ENCODE assay signal across 8 mouse cellular contexts in genomic region chr1:134361195-134361856, GRCm38 (mm10). TPM values are rescaled to one million over a fixed set of nuclear protein-coding genes. Genes with fewer than 3 reads are reported as not detected.
A peak's percentile ranks its signal among the peaks of the same experiment; 100 is the strongest.
DNase-seq lines count a peak whose midpoint lies in the region; ATAC-seq and TF ChIP-seq lines count a peak whose summit lies in the region.

No protein-coding gene starts in this region.

- H3K4me2 ChIP-seq in limb, embryonic 14.5 days (replicated peaks; ENCODE audit: low read depth, low read length, severe bottlenecking): peak overlapping the region; percentile 80
- H3K4me2 ChIP-seq in neural tube, embryonic 14.5 days (ENCODE audit: low read depth, low read length): peak overlapping the region; percentile 80

- H3K27me3 ChIP-seq in heart, adult 2 months (ENCODE audit: control insufficient read depth, insufficient read depth, low read length): no peaks in the 10 kb centered on the region
- H3K27me3 ChIP-seq in erythroblast, embryonic 14.5 days (ENCODE audit: control insufficient read depth): no peaks in the 10 kb centered on the region
- no peaks in the 10 kb centered on the region for H3K27me3 ChIP-seq in limb, embryonic 14.5 days (ENCODE audit: control insufficient read depth, insufficient read depth, low read length)
- no peaks in the 10 kb centered on the region for H3K27me3 ChIP-seq in neural tube, embryonic 14.5 days (ENCODE audit: control insufficient read depth, insufficient read depth, low read length)

- peak; percentile 49 for ATAC-seq in CD4-positive, CD25-positive, alpha-beta regulatory T cell, adult 4 months
- peak; percentile 80 for ATAC-seq in limb, embryonic 14.5 days (ENCODE audit: low FRiP score, low read depth)
- ATAC-seq in neural tube, embryonic 14.5 days (ENCODE audit: low read depth): peak; percentile 82; the same call in 1 of the 2 replicates

- H3K36me3 ChIP-seq in heart, adult 2 months (ENCODE audit: control insufficient read depth, insufficient read depth, low read length): peaks cover 16% of the 10 kb centered on the region
- peaks cover 42% of the 10 kb centered on the region for H3K36me3 ChIP-seq in erythroblast, embryonic 14.5 days (ENCODE audit: control insufficient read depth)
- H3K36me3 ChIP-seq in limb, embryonic 14.5 days (ENCODE audit: control insufficient read depth, insufficient read depth, low read length): peaks cover 40% of the 10 kb centered on the region
- peaks cover 9% of the 10 kb centered on the region for H3K36me3 ChIP-seq in neural tube, embryonic 14.5 days (ENCODE audit: control insufficient read depth, insufficient read depth, low read length)

- peaks cover 3% of the 10 kb centered on the region; the same call in 1 of the 2 replicates for H3K4me1 ChIP-seq in heart, adult 2 months (ENCODE audit: control insufficient read depth, insufficient read depth, low read length)
- H3K4me1 ChIP-seq in erythroblast, embryonic 14.5 days (ENCODE audit: control insufficient read depth): peaks cover 45% of the 10 kb centered on the region
- H3K4me1 ChIP-seq in limb, embryonic 14.5 days (ENCODE audit: control insufficient read depth, insufficient read depth, low read length): peaks cover 4% of the 10 kb centered on the region; the same call in 1 of the 2 replicates
- H3K4me1 ChIP-seq in neural tube, embryonic 14.5 days (ENCODE audit: control insufficient read depth, insufficient read depth, low read length): peaks cover 7% of the 10 kb centered on the region; the same call in 1 of the 2 replicates

- H3K27ac ChIP-seq in heart, adult 2 months: peak overlapping the region; percentile 88
- peak overlapping the region; percentile 78 for H3K27ac ChIP-seq in limb, embryonic 14.5 days (replicated peaks; ENCODE audit: low read depth, low read length)
- peak overlapping the region; percentile 65 for H3K27ac ChIP-seq in neural tube, embryonic 14.5 days (ENCODE audit: low read depth, low read length)

- peak overlapping the region; percentile 93 for H3K4me3 ChIP-seq in heart, adult 2 months
- peak overlapping the region; percentile 91 for H3K4me3 ChIP-seq in erythroblast, embryonic 14.5 days (replicated peaks)
- H3K4me3 ChIP-seq in limb, embryonic 14.5 days (replicated peaks; ENCODE audit: low read length): peak overlapping the region; percentile 90
- H3K4me3 ChIP-seq in neural tube, embryonic 14.5 days (ENCODE audit: low read depth, low read length): peak overlapping the region; percentile 90

- no peak for DNase-seq in heart, adult 2 months
- no peak for DNase-seq in heart, postnatal 10 days
- DNase-seq in limb, embryonic 14.5 days (ENCODE audit: low spot score): peak; percentile 5
- DNase-seq in right cerebral cortex, postnatal 14 days: no peak
- no peak for DNase-seq in gastrocnemius, postnatal 25 days

- TF ChIP-seq POLR2A in heart, adult 2 months (IDR thresholded peaks at IDR 0.05; ENCODE audit: insufficient read depth, low read depth, low read length): no peak
- TF ChIP-seq POLR2A in limb, embryonic 14.5 days (IDR thresholded peaks at IDR 0.05; ENCODE audit: borderline replicate concordance, extremely low read depth, insufficient read depth, insufficient read length): no peak

- no peak for TF ChIP-seq EP300 in heart, adult 2 months (IDR thresholded peaks at IDR 0.05; ENCODE audit: insufficient read depth, low read depth, low read length)

- WGBS in heart, adult 2 months: under 1% methylated on average over 43 of the region's 44 CpGs
- WGBS in limb, embryonic 14.5 days: under 1% methylated on average over 30 of the region's 44 CpGs
- 2% methylated on average over 37 of the region's 44 CpGs for WGBS in neural tube, embryonic 14.5 days

- no peak for TF ChIP-seq CTCF in heart, adult 2 months (IDR thresholded peaks at IDR 0.05)

- peak overlapping the region; percentile 94 for H3K9ac ChIP-seq in heart, adult 2 months (ENCODE audit: low read depth, low read length)
- H3K9ac ChIP-seq in limb, embryonic 14.5 days (ENCODE audit: low read depth, low read length, severe bottlenecking): peak overlapping the region; percentile 94
- H3K9ac ChIP-seq in neural tube, embryonic 14.5 days (replicated peaks; ENCODE audit: low read depth, low read length): peak overlapping the region; percentile 91

- intact Hi-C loops in heart, adult 2 months (cut with DNase I): loop anchor here (1.0 kb wide), 1 partner anchor 94 kb away; the partner anchor contains the start of gene Klhl12
- intact Hi-C loops in heart, postnatal 10 days (cut with DNase I): loop anchor here (2.0 kb wide), 1 partner anchor 61 kb away; no protein-coding TSS in a partner anchor

- no peaks in the 10 kb centered on the region for H3K9me3 ChIP-seq in erythroblast, embryonic 14.5 days (ENCODE audit: control insufficient read depth, low read length)
- no peaks in the 10 kb centered on the region for H3K9me3 ChIP-seq in limb, embryonic 14.5 days (ENCODE audit: control insufficient read depth, low read length)
- no peaks in the 10 kb centered on the region for H3K9me3 ChIP-seq in neural tube, embryonic 14.5 days (ENCODE audit: control insufficient read depth, low read length)

- H3K79me2 ChIP-seq in heart, adult 2 months (replicated peaks; ENCODE audit: control insufficient read depth, insufficient read depth, low read length): no peaks in the 10 kb centered on the region; the same call in 1 of the 2 replicates

RNA-seq across cellular contexts. Expression of gene Tmem183a, which starts 0.5 kb away (rescaled TPM):
- 10 to 100 TPM; 17.8 to 18.7 TPM for total RNA-seq in heart, adult 2 months (2021)
- polyA plus RNA-seq in heart, adult 2 months (2012; rRNA removed): 22.9 and 45.8 TPM in 2 replicates
- 10 to 100 TPM; 24.2 to 25.7 TPM for total RNA-seq in heart, postnatal 10 days (2021)
- 10 to 100 TPM; 20.3 to 23.8 TPM for polyA plus RNA-seq in CD4-positive, CD25-positive, alpha-beta regulatory T cell, adult 4 months (2017; shearing (Covaris generic))
- polyA plus RNA-seq in erythroblast, embryonic 14.5 days (2012): 2.8 and 2.9 TPM in 2 replicates
- polyA plus RNA-seq in limb, embryonic 14.5 days (2012; rRNA removed): 83.0 and 110 TPM in 2 replicates
- 77.8 and 86.8 TPM in 2 replicates for polyA plus RNA-seq in limb, embryonic 14.5 days (2014; fragmentation: Nextera tagmentation; extraction: Ambion mirVana)
- 120 and 122 TPM in 2 replicates for polyA plus RNA-seq in neural tube, embryonic 14.5 days (2014; fragmentation: Nextera tagmentation; extraction: Ambion mirVana)
- total RNA-seq in gastrocnemius, postnatal 25 days (2021): 10 to 100 TPM; 13.2 to 15.1 TPM

RNA-seq across cellular contexts. Expression of gene 4933406M09Rik, which starts 24.4 kb away (rescaled TPM):
- not detected for total RNA-seq in heart, adult 2 months (2021)
- polyA plus RNA-seq in heart, adult 2 months (2012; rRNA removed): not detected in 2 replicates
- total RNA-seq in heart, postnatal 10 days (2021): not detected
- not detected for polyA plus RNA-seq in CD4-positive, CD25-positive, alpha-beta regulatory T cell, adult 4 months (2017; shearing (Covaris generic))
- 0.02 TPM in 1 of 2 replicates, not detected in the other for polyA plus RNA-seq in erythroblast, embryonic 14.5 days (2012)
- not detected in 2 replicates for polyA plus RNA-seq in limb, embryonic 14.5 days (2012; rRNA removed)
- polyA plus RNA-seq in limb, embryonic 14.5 days (2014; fragmentation: Nextera tagmentation; extraction: Ambion mirVana): not detected in 2 replicates
- not detected in 2 replicates for polyA plus RNA-seq in neural tube, embryonic 14.5 days (2014; fragmentation: Nextera tagmentation; extraction: Ambion mirVana)
- total RNA-seq in gastrocnemius, postnatal 25 days (2021): not detected

RNA-seq across cellular contexts. Expression of gene Ppfia4, which starts 28.6 kb away (rescaled TPM):
- total RNA-seq in heart, adult 2 months (2021): under 1 TPM; 0.80 to 0.94 TPM
- 4.4 and 4.9 TPM in 2 replicates for polyA plus RNA-seq in heart, adult 2 months (2012; rRNA removed)
- 1 to 10 TPM; 3.4 to 3.7 TPM for total RNA-seq in heart, postnatal 10 days (2021)
- under 1 TPM in 1 of 2 experiments, not detected in 1; 0.20 TPM for polyA plus RNA-seq in CD4-positive, CD25-positive, alpha-beta regulatory T cell, adult 4 months (2017; shearing (Covaris generic))
- 0.03 and 0.08 TPM in 2 replicates for polyA plus RNA-seq in erythroblast, embryonic 14.5 days (2012)
- polyA plus RNA-seq in limb, embryonic 14.5 days (2012; rRNA removed): 32.3 and 38.9 TPM in 2 replicates
- polyA plus RNA-seq in limb, embryonic 14.5 days (2014; fragmentation: Nextera tagmentation; extraction: Ambion mirVana): 10.1 and 10.9 TPM in 2 replicates
- polyA plus RNA-seq in neural tube, embryonic 14.5 days (2014; fragmentation: Nextera tagmentation; extraction: Ambion mirVana): 22.4 and 24.2 TPM in 2 replicates
- total RNA-seq in gastrocnemius, postnatal 25 days (2021): 1 to 10 TPM in 1 of 2 experiments, under 1 TPM in 1; 0.97 to 1.0 TPM

RNA-seq across cellular contexts. Expression of gene Cyb5r1, which starts 44.0 kb away (rescaled TPM):
- 10 to 100 TPM; 21.0 to 24.1 TPM for total RNA-seq in heart, adult 2 months (2021)
- polyA plus RNA-seq in heart, adult 2 months (2012; rRNA removed): 41.8 and 42.8 TPM in 2 replicates
- 10 to 100 TPM; 31.0 to 33.4 TPM for total RNA-seq in heart, postnatal 10 days (2021)
- 10 to 100 TPM; 20.9 to 26.2 TPM for polyA plus RNA-seq in CD4-positive, CD25-positive, alpha-beta regulatory T cell, adult 4 months (2017; shearing (Covaris generic))
- 3.2 and 3.7 TPM in 2 replicates for polyA plus RNA-seq in erythroblast, embryonic 14.5 days (2012)
- polyA plus RNA-seq in limb, embryonic 14.5 days (2012; rRNA removed): 43.0 and 46.0 TPM in 2 replicates
- polyA plus RNA-seq in limb, embryonic 14.5 days (2014; fragmentation: Nextera tagmentation; extraction: Ambion mirVana): 28.6 and 31.8 TPM in 2 replicates
- polyA plus RNA-seq in neural tube, embryonic 14.5 days (2014; fragmentation: Nextera tagmentation; extraction: Ambion mirVana): 16.2 and 19.2 TPM in 2 replicates
- total RNA-seq in gastrocnemius, postnatal 25 days (2021): 10 to 100 TPM; 80.3 to 88.3 TPM

RNA-seq across cellular contexts. Expression of gene Adipor1, which starts 53.9 kb away (rescaled TPM):
- total RNA-seq in heart, adult 2 months (2021): 100 to 1,000 TPM; 140 TPM
- polyA plus RNA-seq in heart, adult 2 months (2012; rRNA removed): 148 and 177 TPM in 2 replicates
- 100 to 1,000 TPM; 132 to 133 TPM for total RNA-seq in heart, postnatal 10 days (2021)
- 10 to 100 TPM; 26.7 to 30.7 TPM for polyA plus RNA-seq in CD4-positive, CD25-positive, alpha-beta regulatory T cell, adult 4 months (2017; shearing (Covaris generic))
- polyA plus RNA-seq in erythroblast, embryonic 14.5 days (2012): 58.2 and 72.8 TPM in 2 replicates
- 74.9 and 82.9 TPM in 2 replicates for polyA plus RNA-seq in limb, embryonic 14.5 days (2012; rRNA removed)
- polyA plus RNA-seq in limb, embryonic 14.5 days (2014; fragmentation: Nextera tagmentation; extraction: Ambion mirVana): 92.1 and 97.6 TPM in 2 replicates
- 84.4 and 87.4 TPM in 2 replicates for polyA plus RNA-seq in neural tube, embryonic 14.5 days (2014; fragmentation: Nextera tagmentation; extraction: Ambion mirVana)
- 100 to 1,000 TPM; 149 to 152 TPM for total RNA-seq in gastrocnemius, postnatal 25 days (2021)
